ENCODE assay signal across 10 mouse cellular contexts in the genomic region with DNA sequence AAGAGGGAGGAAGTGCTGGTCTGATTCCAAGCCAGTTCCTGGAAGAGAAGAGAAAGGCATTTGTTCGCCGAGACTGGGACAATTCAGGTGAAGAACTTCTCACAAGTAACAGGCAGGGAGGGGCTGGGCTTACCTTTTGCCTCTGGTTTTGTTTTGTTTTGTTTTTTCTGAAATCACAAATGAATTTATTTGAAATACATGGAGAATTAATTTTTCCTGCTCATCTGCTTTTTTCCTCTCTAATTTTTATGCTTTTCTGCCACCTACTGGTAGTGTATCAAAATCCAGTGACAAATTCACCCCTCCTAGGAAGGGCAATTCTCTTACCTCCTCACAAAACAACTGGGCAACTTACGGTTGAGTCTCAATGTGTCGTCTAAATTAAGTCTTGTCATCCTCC.
DNase-seq lines count a peak whose midpoint lies in the region; ATAC-seq and TF ChIP-seq lines count a peak whose summit lies in the region.
"Had no signal": no experiment of that assay in that cellular context is flagged by ENCODE, and none has a peak within 500 bp of the region (broad histone marks: within the 10 kb centered on the region; RNA-seq: fewer than 3 reads in every experiment).

No protein-coding gene starts in this region.

- peak; percentile 35 for DNase-seq in forebrain, postnatal 0 days
- DNase-seq in left cerebral cortex, adult 2 months (ENCODE audit: extremely low spot score in 1 of 2, low spot score in 2 of 2), result no peak
- DNase-seq in left cerebral cortex, adult 18-20 months (ENCODE audit: low spot score in 2 of 2), result no peak
- DNase-seq in CD4-positive helper T cell, adult 2 months (ENCODE audit: low read depth, low spot score), result peak; percentile 19
- peak; percentile 6 for DNase-seq in heart, postnatal 4 days

- 71% methylated on average over 4 of the region's 4 CpGs for WGBS in forebrain, postnatal 0 days
- WGBS in forebrain, embryonic 15.5 days, result 80% methylated on average over 4 of the region's 4 CpGs
- WGBS in midbrain, embryonic 16.5 days, result 76% methylated on average over 4 of the region's 4 CpGs

- no peaks in the 10 kb centered on the region for H3K4me1 ChIP-seq in forebrain, postnatal 0 days (ENCODE audit: insufficient read depth)
- H3K4me1 ChIP-seq in forebrain, embryonic 15.5 days, result no peaks in the 10 kb centered on the region
- no peaks in the 10 kb centered on the region for H3K4me1 ChIP-seq in midbrain, embryonic 16.5 days (ENCODE audit: control insufficient read depth, insufficient read depth, low read length)
- H3K4me1 ChIP-seq: stomach, embryonic 15.5 days had no signal

- no peak overlapping the region for H3K4me3 ChIP-seq in forebrain, postnatal 0 days (ENCODE audit: low read depth, low read length)
- H3K4me3 ChIP-seq in forebrain, embryonic 15.5 days, result no peak overlapping the region
- no peak overlapping the region for H3K4me3 ChIP-seq in left cerebral cortex, adult 2 months
- no peak overlapping the region for H3K4me3 ChIP-seq in midbrain, embryonic 16.5 days (ENCODE audit: low read depth, low read length)
- H3K4me3 ChIP-seq: stomach, embryonic 15.5 days had no signal

- H3K4me2 ChIP-seq in forebrain, postnatal 0 days (ENCODE audit: low read depth), result no peak overlapping the region
- H3K4me2 ChIP-seq in forebrain, embryonic 15.5 days (replicated peaks), result no peak overlapping the region
- no peak overlapping the region for H3K4me2 ChIP-seq in midbrain, embryonic 16.5 days (ENCODE audit: low read length)
- H3K4me2 ChIP-seq: stomach, embryonic 15.5 days had no signal

- peak; percentile 61 for TF ChIP-seq CTCF in forebrain, postnatal 0 days (IDR thresholded peaks at IDR 0.05; ENCODE audit: low read depth)
- TF ChIP-seq CTCF in left cerebral cortex, adult 2 months (IDR thresholded peaks at IDR 0.05), result peak; percentile 69

- peaks cover 26% of the 10 kb centered on the region for H3K36me3 ChIP-seq in forebrain, postnatal 0 days (ENCODE audit: insufficient read depth)
- H3K36me3 ChIP-seq in forebrain, embryonic 15.5 days, result 0 out of 2 replicates have a peak, but pooled peaks cover 5% of the 10 kb centered on the region
- peaks cover 4% of the 10 kb centered on the region; the same call in 1 of the 2 replicates for H3K36me3 ChIP-seq in midbrain, embryonic 16.5 days (ENCODE audit: control insufficient read depth, insufficient read depth, low read length)

- no peak overlapping the region for H3K9ac ChIP-seq in forebrain, postnatal 0 days
- no peak overlapping the region for H3K9ac ChIP-seq in forebrain, embryonic 15.5 days (replicated peaks)
- H3K9ac ChIP-seq in midbrain, embryonic 16.5 days (ENCODE audit: low read depth, low read length), result no peak overlapping the region
- H3K9ac ChIP-seq: stomach, embryonic 15.5 days had no signal

- no peak for ATAC-seq in forebrain, postnatal 0 days
- ATAC-seq in forebrain, embryonic 15.5 days (replicated peaks), result no peak
- ATAC-seq in erythroid progenitor cell, adult 5-6 weeks (replicated peaks; ENCODE audit: low FRiP score, poor library complexity, severe bottlenecking), result no peak
- no peak for ATAC-seq in midbrain, embryonic 16.5 days

- H3K27ac ChIP-seq in forebrain, postnatal 0 days (ENCODE audit: low read depth, low read length), result no peak overlapping the region
- no peak overlapping the region for H3K27ac ChIP-seq in forebrain, embryonic 15.5 days (replicated peaks)
- H3K27ac ChIP-seq in left cerebral cortex, adult 2 months, result no peak overlapping the region
- H3K27ac ChIP-seq in midbrain, embryonic 16.5 days (ENCODE audit: low read length), result no peak overlapping the region
- H3K27ac ChIP-seq: macrophage; stomach, embryonic 15.5 days had no signal

- no peaks in the 10 kb centered on the region for H3K27me3 ChIP-seq in forebrain, postnatal 0 days (ENCODE audit: insufficient read depth, low read length)
- H3K27me3 ChIP-seq in forebrain, embryonic 15.5 days, result no peaks in the 10 kb centered on the region
- no peaks in the 10 kb centered on the region for H3K27me3 ChIP-seq in midbrain, embryonic 16.5 days (ENCODE audit: control insufficient read depth, insufficient read depth, low read depth, low read length)
- H3K27me3 ChIP-seq: stomach, embryonic 15.5 days had no signal

- intact Hi-C loops in left cerebral cortex, adult 2 months (cut with DNase I), result loop anchor here (1.0 to 10.0 kb wide), 3 partner anchors 68 to 658 kb away; no protein-coding TSS in a partner anchor

- H3K9me3 ChIP-seq in forebrain, postnatal 0 days (ENCODE audit: low read length), result no peaks in the 10 kb centered on the region
- no peaks in the 10 kb centered on the region for H3K9me3 ChIP-seq in forebrain, embryonic 15.5 days
- no peaks in the 10 kb centered on the region for H3K9me3 ChIP-seq in midbrain, embryonic 16.5 days (replicated peaks; ENCODE audit: control insufficient read depth, low read length, poor library complexity, severe bottlenecking)
- H3K9me3 ChIP-seq: stomach, embryonic 15.5 days had no signal

Comparison
In these comparisons a context has a peak if more than half of its experiments do, and no peak if none do; other contexts are left out.
1. DNase-seq: peak in forebrain, postnatal 0 days (single experiment), CD4-positive helper T cell, adult 2 months (single experiment) and heart, postnatal 4 days (single experiment); none in left cerebral cortex, adult 2 months (0 of 2) and left cerebral cortex, adult 18-20 months (0 of 2).